Mouse (Mus musculus): ENCODE results near the gene Kcnk4.

Gene Kcnk4

DNA sequence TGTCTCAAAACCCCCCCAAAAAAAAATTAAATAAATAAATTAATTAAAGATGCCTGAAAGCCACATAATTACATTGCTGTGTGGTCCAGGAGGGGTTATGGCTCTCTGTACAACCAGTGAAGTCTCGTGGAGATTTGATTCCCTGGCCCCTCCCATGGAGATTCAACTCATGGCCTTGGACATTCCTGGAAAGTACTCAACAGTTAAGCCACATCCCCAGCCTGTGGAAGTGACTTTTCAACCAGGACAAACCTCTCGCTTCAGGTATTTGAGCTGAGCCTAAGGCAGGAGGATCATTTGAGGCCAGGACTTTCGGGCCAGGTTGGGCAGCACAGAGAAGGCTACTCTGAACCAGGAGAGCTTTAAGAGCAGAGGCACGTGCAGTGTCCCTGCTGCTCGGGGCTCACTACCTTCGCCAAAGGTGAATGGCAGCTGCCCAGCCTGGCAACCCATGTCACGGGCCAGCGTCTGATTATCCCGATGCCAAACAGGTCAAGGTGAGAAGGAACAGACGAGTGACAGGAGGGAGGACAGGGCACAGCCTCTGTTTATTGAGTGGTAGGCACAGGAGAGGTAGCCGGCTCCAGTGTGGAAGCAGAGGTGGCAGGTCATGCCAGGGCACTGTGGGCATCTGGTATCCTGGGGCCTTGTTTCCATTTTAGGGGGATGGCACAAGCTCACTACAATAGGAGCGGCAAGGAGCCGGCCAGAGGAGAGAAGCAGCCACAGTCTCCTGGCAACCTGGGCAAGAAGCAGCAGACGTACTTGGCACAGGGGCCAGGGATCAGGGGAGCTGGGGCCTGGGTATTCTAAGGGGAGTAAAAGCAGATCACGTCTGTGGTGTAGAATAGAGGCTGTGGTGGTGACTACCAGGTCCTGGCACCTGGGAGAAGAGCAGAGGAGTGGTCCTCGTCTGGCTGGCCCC is 3.5 kb upstream of the Kcnk4 start:
- WGBS = 62% methylated on average over 16 of the region's 16 CpGs

DNA sequence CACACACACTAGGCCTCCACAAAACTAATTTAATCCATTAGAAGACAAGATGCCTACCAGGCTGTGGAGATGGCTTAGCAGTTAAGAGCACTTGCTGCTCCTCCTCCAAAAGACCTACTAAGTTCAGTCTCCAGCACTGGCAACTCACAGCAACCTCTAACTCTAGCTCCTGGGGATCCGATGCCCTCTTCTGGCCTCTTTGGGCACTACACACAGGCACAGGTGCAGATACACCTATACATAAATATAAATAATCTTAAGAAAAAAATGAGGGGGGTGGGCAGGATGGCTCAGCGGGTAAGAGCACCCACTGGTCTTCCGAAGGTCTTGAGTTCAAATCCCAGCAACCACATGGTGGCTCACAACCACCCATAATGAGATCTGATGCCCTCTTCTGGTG is 2.0 kb upstream of the Kcnk4 start:
- WGBS = 23% methylated on average over 3 of the region's 3 CpGs

DNA sequence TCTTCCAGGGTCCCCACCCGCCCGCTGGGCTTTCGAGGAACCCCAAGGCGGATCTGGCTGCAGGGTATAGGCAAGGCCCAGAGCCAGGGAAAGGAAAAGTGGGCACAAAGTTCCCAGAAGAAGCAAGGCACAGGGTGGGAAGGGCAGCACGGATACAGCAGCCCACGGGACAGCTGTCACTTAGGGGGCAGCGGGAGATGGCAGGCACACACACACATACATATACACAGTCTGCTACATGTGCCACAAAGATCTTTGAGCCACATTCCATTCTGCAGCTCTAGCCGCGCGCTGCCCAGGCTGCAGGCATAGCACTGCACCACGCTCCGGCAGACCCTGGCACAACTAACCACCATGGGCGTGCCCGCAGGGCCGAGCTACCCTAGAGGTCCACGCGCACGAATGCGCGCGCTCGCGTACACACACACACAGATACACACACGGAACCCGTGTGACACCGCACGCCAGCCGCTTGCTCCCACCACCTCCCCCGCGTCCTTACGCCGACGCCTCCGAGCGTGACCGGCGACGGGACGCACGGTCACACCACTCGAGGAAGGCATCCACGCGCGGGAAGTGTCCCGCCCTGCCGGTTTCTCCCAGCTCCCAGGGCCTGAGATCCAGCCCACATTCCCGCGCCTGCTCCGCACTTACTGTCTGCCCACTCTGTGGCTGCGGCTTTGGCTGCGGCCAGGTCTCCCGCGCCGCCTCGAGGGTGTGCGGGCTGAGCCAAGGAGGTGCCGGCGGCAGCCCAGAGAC is 700 bp downstream of the Kcnk4 start:
- whole genome bisulfite sequencing = 3% methylated on average over 58 of the region's 58 CpGs

DNA sequence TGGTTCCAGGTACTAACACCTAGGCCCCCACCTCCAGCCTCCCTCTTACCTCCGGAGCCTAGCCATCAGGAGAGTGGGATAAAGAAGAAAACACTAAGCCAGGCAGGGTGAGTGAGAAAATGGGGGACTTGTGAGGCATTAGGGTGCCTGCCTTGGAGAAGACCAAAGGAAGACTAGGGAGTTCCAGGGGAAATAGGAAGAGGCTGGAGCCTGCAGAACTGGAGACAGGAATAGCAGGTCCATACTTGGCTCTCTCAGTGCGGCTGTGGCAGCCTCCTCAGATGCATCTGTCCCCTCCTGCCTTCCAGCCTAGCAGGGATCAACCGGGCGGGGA is 1.2 kb downstream of the Kcnk4 start:
- 31% methylated on average over 4 of the region's 4 CpGs for WGBS

DNA sequence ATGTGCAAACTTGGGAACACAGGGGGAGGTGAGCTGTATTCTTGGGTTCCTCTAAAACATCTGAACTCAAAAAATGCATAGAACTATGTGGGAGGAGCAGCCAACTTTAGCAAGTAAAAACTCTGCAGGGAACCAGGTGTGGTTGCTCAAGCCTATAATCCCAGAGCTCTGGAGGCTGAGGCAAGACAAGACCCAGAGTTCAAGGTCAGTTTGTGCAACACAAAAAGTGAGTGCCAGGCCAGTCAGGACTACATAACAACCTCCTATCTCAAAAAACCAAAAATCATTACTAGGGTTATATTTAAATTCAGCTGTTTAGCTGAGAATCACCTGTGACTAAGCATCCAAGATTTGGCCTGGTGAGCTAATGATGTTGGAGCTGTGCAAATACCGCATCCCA is 2.3 kb downstream of the Kcnk4 start:
- WGBS = 58% methylated on average over 1 of the region's 1 CpGs

DNA sequence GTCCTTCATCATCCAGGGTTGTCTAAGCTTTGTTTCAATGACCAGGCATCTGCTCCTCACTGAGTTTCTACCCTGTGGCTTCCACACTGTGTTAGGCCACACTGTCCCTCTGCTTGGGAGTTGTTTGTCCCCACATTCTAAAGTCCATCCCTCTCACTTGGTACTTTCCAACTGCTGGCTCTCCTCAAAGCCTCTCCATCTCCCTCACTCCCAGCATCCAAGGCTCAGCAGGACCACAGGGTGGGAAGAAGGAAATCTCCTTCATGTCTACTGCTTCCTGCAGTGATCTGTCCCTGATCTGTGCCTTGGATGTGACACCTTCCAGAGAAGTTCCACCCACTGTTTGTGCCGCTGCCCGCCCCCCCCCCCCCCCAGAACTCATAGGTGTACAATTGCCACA is 3.3 kb downstream of the Kcnk4 start:
- WGBS = 17% methylated on average over 2 of the region's 2 CpGs

DNA sequence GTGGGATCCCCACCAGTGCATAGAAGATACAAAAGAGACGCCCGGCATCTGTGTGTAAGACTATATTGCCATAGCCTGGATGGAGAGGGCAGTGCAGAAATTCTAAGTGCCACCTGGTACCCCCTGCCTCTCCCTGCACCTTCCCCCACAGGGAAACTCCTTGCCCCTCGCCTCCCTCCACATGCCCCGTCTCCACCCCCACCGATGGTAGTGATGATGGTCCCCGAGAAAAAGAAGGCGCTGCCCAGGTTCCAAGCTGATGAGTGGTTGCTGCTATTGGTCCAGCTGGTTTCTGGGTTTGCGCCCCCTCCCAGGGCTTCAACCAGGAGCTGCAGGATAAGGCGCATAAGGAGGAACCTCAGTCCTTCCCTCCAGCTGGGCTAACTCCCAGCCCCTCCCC is 6.2 kb downstream of the Kcnk4 start:
- WGBS = 42% methylated on average over 9 of the region's 9 CpGs

DNA sequence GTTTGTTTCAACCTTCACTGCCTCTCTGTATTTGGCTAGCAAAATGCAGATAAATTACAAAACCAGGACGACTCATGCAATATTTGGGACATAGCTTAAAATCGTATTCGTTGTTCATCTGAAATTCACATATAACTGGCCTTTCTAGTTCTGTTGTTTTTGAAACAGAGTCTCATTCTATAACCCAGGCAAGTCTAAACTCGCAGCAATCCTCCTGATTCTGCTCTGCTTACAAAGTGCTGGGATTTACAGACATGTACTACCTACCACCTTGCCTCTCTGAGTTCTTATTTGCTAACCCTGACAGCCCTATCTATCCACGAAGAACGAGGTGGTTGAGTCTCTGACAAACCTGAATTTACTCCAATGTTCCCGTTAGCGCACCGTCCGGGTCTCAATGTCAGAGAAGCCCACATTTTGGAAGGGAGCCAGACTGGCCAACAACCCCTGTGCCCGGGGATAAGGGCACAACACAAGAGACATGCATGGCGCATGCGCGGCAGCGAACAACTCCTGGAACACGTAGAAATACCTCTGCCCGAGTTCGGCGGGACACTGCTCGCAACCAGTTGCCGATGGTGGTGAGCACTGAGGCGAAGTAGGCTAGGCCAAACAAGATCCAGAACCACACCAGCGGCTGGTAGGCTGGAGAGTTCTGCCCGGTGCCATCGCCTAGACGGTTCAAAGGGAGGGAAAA is 7.6 kb downstream of the Kcnk4 start:
- 51% methylated on average over 26 of the region's 26 CpGs for WGBS

DNA sequence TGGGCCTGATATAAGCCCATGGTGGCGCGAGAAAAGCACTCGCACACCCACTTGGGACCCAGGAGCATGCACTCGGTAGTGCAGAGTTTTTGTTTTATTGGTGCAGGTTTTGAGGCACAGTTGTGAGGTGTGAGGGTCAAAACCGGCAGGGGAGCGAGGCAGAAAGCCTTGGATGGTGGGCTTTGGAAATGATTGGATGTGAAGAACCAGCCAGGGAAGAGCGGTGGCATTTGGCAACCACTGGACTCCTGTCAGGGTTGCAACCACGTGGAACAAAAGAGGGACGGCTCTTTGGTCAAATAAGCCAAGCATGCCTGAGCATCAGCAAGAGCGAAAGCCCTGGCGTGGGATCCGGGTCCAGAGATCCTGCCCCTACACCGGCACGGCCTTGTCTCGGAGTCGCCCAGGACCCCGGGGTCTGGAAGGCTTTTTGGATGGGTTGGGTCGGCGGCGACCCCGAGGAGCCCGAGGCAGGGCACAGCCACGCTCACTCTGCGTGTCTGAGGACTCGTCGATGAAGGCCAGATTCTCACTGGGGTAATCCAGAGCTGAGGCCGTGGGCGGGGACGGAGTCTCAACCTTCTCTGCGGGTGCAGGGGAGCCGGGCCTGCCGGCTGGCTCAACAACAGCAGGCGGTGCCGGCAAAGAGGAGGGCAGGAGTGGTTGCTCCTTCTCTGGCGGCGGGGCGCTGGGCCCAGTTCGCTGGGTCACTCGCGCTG is 8.5 kb downstream of the Kcnk4 start:
- WGBS = 52% methylated on average over 40 of the region's 40 CpGs

DNA sequence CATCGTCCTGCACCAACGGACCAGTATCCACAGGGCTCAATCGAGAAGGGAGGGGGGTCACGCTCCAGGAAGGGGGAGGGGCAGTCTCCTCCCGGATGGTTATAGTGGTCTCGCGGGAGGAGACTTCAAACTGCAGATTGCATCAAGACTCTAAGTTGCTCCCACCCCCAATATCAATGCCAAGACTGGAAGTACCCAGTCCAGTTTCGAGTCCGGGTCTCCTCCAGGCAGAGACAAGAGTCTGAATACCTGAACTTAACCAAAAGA is 9.1 kb downstream of the Kcnk4 start, which contains the start of gene Catsperz:
Gene Catsperz (minus strand): TSS at position 74 of the 267 bp plus-strand sequence.
- WGBS = 20% methylated on average over 9 of the region's 9 CpGs

DNA sequence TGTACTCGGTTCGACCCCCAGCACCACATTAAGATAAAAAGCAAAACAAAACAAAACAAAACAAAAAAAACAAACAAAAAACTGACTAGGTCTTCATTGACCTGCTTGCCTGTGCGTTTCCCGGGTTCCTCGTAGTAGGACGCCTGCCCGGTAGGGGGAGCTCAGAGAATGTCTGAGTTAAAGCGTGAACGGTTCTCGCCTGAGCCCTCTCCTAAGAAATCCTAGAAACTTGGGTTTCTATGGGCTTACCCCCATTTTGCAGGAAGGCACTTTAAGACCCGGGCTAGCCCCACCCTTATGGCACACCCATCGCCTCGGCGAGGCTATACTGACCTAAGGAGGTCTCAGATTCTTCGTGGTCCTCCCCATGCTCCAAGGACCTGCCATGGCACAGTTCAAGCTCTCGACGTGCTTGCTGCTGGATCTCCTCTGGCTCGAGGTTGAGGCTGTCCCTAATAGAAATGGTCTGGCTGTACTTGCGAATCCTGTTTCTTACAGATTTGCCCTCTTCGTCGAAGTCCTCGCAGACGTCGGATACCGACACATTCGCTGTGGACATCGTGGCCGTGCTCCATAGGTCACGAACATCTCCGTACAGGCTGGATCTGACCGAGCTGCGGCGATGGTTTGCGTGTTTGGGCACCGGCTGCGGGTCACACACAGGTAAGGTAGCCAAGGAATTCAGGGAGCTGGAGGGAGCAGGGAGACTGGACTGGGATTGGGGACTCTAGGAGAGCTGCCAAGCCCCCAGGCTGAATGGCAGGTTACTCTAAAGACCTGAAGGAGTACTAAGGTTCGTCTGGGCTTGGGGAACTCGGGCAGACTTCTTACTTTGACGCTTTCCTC is 9.6 kb downstream of the Kcnk4 start:
- 18% methylated on average over 39 of the region's 39 CpGs for WGBS

DNA sequence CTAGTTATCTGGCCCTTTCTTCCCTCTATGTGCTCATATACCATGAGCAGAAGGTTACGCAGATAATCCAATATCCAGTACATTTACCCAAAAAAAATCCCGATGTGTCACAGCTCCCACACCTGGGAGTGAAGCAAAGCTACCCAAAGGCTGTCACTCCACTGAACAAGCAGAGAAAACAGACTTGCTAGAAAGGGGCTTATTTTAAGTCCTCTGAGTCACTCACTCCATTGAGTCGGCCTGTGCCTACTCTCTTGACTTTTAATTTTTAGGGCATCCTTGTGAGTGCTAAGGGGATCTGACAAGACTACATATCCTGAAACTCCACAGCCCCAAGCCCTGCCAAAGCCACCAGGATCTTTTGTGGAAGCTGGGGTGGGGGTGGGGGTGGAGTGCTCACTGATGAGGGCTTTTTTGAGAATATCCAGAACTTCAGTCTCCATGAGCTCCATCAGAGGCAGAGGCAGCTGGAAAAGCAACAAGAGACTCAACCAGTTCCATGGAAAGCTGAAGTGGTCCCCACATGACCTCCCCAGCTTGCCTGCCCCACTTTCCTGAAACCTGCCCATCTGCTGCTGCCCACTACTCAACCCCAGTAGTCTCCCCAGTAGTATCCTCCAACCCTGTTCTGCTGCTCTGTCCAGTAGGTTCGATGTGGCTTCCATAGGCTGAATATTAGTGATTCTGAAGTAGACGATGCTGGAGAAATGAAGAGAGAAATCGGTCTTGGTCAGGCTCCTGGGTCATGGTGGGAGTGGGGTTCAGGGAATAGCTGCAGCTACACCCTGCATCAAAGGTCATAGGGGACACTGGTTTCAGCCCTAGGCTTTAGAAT is 11.2 kb downstream of the Kcnk4 start:
- WGBS = 51% methylated on average over 6 of the region's 6 CpGs

DNA sequence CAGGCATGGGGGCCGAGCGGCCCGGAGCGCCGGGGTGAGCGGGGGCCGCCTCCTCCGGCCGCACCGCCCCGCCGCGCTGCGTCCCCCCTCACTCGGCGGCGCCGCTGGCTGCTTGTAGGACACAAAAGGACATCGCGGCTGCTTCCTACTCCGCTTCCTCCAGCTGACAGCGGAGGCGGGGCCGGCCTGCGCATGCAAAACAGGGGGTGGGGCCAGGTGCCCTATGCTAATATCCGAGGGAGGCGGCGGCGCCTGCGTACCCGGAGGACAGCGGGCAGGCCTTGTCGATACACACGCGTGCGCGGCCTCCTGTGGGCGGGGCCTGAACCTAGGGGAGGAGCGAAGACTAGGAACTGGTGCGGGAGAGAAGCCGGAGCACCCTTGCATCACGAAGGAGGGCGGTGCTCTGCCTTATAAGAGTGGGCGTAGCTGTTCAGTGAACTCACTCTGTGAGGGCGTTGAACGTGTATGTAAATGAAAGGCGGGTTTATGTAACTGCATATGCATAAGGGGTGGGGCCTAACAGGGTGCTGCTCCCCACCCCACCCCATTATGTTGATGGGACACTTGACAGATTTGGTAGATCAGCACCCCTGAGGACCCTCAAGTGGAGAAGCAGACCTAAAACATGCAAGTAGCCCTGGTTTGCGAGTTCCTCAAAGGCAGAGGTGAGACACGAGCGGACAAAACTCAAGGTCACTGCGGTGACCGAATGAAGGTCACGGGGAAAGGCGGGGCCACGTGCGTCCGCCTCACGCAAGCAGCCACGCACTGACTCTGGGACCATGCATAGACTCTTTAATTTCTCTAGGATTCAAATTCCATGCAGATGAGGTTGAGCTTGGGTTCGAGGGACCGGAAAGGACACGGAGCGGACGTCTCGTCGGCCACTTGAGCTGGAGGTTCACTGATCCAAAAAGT is 12.4 kb downstream of the Kcnk4 start, which contains the start of gene Esrra:
Gene Esrra (minus strand): TSS at position 167 of the 921 bp plus-strand sequence.
- WGBS = under 1% methylated on average over 63 of the region's 66 CpGs

DNA sequence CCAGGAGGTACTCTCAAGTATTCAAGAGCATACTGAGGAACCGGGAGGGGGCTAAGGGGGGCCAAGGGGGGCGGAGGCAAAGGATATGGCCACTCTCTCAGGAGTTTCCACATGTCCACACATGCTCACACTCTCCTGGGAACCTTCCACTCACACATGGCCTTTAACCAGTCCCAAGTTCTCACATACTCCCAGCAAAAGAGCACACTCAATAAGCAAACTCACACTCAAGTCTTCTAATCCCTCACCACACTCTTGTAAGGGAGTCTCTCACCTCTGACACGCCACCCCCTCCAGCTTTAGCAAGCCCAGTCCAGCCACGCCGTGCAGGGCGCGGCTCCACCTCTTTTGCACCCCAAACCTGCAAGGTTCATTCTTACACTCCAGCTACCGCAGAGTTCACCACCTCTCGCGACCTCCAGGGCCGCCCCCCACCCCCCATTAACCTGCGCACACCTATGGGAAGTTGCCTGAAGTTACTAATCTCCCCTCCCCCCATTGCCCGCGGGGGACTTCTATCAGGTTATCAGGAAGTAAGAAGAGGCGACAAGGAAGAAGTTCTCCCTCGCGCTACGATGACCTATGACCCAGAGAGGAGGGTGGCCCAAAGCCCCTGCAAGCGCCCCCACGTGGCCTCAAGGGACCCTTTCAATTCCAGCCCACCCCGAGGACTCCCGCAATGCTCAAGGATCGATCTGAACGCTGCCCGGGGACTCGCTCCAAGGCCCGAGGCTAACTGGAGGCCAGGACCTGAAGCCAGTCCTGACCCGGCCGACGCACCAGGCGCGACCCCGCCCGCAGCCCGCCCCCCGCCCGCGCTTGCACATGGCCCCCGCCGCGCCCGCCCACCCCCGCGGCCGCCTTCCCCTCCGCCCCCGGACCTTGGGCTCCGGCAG is 13.3 kb downstream of the Kcnk4 start:
- 3% methylated on average over 48 of the region's 48 CpGs for WGBS

DNA sequence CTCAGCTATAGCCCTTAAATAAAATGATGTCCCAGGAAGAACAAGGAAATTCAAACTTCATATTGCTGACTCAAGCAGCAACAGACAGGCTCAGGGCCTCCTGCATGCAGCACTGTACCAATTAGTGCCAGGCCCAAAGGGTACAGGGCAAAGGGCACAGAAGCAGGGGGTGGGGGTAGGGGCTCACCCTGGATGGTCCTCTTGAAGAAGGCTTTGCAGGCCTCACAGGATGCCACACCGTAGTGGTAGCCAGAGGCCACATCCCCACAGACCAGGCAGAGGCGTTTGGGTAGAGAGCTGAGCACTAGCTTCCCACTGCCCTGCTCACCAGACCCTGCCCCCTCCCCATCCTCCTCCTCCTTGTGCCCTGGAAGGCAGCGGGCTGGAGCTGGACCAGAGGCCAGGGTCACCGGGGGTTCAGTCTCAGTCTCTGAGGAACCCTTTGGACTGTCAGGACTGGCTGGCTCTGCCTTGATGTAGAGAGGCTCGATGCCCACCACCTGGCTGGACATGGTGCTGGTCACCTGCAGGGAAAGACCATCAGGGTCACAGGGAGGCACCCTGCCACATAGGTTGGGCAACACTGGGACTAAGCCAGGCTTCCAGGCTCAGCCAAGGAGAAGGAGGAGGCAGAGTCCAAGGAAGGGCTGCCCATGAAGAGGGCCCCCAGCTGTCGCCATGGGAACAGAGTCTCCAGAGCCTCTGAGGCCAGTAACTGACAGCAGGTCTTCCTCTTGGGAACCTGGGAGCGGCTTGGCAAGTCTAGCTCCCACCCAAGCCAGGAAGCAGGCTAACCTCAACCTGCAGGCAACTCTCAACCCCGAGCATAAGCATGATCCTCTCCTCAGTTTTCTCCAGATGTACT is 14.2 kb downstream of the Kcnk4 start:
- 42% methylated on average over 8 of the region's 8 CpGs for WGBS

DNA sequence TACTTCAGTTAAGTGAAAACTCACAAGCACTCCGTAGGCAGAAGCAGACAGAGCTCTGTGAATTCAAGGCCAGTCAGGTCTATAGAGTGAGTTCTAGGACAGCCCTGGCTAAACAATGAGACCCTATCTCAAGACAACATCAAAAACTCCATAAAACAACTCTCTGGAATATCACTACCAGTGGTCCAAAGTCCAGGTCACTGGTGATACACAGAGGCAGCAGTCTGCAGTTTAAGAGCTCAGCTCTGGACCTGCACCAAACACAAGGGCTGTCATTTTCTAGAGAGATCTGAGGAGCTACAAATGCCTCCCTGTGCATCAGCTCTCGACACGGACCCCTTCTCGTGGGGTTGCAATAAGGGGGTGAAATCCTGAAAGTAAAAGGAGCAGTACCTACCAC is 16.0 kb downstream of the Kcnk4 start:
- WGBS = 85% methylated on average over 4 of the region's 4 CpGs

DNA sequence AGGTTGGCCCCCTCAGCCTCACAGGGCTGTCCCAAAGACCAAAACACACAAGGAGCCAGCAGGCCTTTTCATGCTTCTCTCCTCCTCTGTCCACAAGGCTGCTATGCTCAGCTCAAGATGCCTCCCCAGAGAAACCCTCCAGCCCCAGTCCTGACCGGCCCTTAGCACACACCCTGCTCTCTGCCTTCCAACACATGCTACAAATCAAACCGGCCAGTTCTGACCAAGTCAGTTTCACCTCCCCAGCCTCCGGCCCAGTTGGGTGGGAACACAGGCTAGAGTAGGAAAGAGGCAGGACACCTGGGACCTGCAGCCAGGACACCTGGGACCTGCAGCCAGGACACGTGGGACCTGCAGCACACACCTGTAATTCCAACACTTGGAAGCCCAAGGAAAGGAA is 17.8 kb downstream of the Kcnk4 start:
- 84% methylated on average over 4 of the region's 4 CpGs for WGBS

Measured in cerebral cortex, adult 2 months (tissue).